Mouse (Mus musculus): ENCODE measurements at regions not wholly inside any gene's neighbourhood (a gene's known extent, or its start where the extent isn't known, plus 50 kb on each side); places are given as distances from the start of the nearest gene placed in this dataset.

DNA sequence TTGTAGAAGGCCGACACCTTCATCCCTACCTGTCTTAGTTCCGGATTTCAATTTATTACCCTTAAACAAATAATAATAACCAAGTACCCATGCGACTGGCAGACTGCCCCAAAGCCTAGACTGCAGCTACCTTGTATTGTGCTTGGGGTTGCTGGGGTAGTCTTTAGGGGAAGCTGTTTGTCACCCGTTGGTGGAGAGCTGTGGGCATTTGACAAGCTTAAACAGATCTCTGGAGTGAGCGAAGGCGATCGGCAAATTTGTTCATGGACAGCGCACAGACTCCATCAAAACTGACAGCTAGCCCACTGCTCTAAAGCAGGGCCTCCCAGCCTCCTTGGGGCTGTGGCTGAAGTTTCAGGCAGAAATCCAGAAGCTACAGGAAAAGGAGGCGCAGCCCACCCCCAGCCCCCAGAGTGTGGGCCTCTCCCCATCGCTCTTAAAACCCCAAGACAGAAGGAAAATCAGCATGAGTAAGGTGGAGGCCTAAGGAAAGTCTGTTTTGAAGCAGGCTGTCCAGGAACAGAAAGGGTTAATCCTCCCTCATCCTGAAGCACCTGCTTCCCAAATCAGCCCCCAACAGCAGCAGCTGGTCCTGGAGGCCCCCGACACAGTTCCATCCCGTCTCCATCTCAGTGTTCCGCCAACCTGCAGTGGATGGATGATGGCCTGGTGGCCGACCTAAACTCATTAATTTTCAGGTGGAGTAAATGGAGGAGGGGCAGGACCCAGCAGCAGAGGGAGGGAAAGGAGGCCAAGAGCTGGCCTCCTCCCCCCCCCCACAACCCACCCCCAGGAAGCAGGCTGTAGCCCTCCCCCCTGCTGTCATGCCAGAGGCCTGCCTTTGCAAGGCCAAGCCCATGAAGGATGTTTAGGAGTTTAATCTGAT, 487.2 kb downstream of the Prss52 start:
- no peak for TF ChIP-seq CTCF (IDR thresholded peaks at IDR 0.05; ENCODE audit: low read depth, low read length)
- TF ChIP-seq POLR2A (IDR thresholded peaks at IDR 0.05; ENCODE audit: borderline replicate concordance, low read depth, low read length), result no peak

Measured in bone marrow macrophage, adult 2 months (primary cell).